Mouse (Mus musculus): ENCODE measurements around the gene 6430531B16Rik. TPM values are rescaled to one million over a fixed set of nuclear protein-coding genes. Genes with fewer than 3 reads are reported as not detected.

Gene 6430531B16Rik
- polyA plus RNA-seq, 1 experiment from 2014 or later, result 0.29 TPM

GRCm38 (mm10) chr7:139967175-139967574 lies 11.4 kb downstream of the 6430531B16Rik start:
- ATAC-seq (replicated peaks; ENCODE audit: insufficient number of reproducible peaks, low FRiP score, low TSS enrichment), result no peak
- no peak overlapping the region for H3K4me3 ChIP-seq (ENCODE audit: low read depth, low read length)
- no peaks in the 10 kb centered on the region for H3K36me3 ChIP-seq (ENCODE audit: control insufficient read depth, insufficient read depth, low read length)
- H3K9ac ChIP-seq (ENCODE audit: low read depth, low read length), result no peak overlapping the region
- no peaks in the 10 kb centered on the region for H3K4me1 ChIP-seq (ENCODE audit: control insufficient read depth, insufficient read depth, low read length)
- 17% methylated on average over 4 of the region's 4 CpGs for WGBS (ENCODE audit: insufficient replicate concordance)
- H3K27me3 ChIP-seq (ENCODE audit: control insufficient read depth, insufficient read depth, low read length), result peaks cover 27% of the 10 kb centered on the region
- H3K4me2 ChIP-seq, result no peak overlapping the region
- H3K27ac ChIP-seq (ENCODE audit: low read depth, low read length), result no peak overlapping the region
- no peaks in the 10 kb centered on the region for H3K9me3 ChIP-seq (replicated peaks; ENCODE audit: control insufficient read depth, low read length)

GRCm38 (mm10) chr7:139963814-139964213 lies 14.7 kb downstream of the 6430531B16Rik start:
- no peak overlapping the region for H3K27ac ChIP-seq (ENCODE audit: low read depth, low read length)
- H3K36me3 ChIP-seq (ENCODE audit: control insufficient read depth, insufficient read depth, low read length), result no peaks in the 10 kb centered on the region
- no peak for ATAC-seq (replicated peaks; ENCODE audit: insufficient number of reproducible peaks, low FRiP score, low TSS enrichment)

GRCm38 (mm10) chr7:139961141-139961540 lies 17.4 kb downstream of the 6430531B16Rik start:
- Histone ChIP-seq H3K4me2 (no peak overlapping the region), H3K36me3 (ENCODE audit: control insufficient read depth, insufficient read depth, low read length) (no peaks in the 10 kb centered on the region), H3K9me3 (replicated peaks; ENCODE audit: control insufficient read depth, low read length) (no peaks in the 10 kb centered on the region), H3K4me1 (ENCODE audit: control insufficient read depth, insufficient read depth, low read length) (peaks cover 9% of the 10 kb centered on the region), H3K9ac (ENCODE audit: low read depth, low read length) (no peak overlapping the region), H3K4me3 (ENCODE audit: low read depth, low read length) (no peak overlapping the region), H3K27me3 (ENCODE audit: control insufficient read depth, insufficient read depth, low read length) (peaks cover 34% of the 10 kb centered on the region), H3K27ac (ENCODE audit: low read depth, low read length) (no peak overlapping the region)
- 82% methylated on average over 10 of the region's 10 CpGs for WGBS (ENCODE audit: insufficient replicate concordance)
- ATAC-seq (replicated peaks; ENCODE audit: insufficient number of reproducible peaks, low FRiP score, low TSS enrichment), result no peak

More at GRCm38 (mm10) chr7:139963814-139964213, 14.7 kb downstream of the 6430531B16Rik start:
- no peaks in the 10 kb centered on the region for H3K9me3 ChIP-seq (replicated peaks; ENCODE audit: control insufficient read depth, low read length)
- 55% methylated on average over 4 of the region's 4 CpGs for WGBS (ENCODE audit: insufficient replicate concordance)
- no peak overlapping the region for H3K4me2 ChIP-seq
- peaks cover 22% of the 10 kb centered on the region for H3K27me3 ChIP-seq (ENCODE audit: control insufficient read depth, insufficient read depth, low read length)
- no peak overlapping the region for H3K4me3 ChIP-seq (ENCODE audit: low read depth, low read length)
- H3K9ac ChIP-seq (ENCODE audit: low read depth, low read length), result no peak overlapping the region
- no peaks in the 10 kb centered on the region for H3K4me1 ChIP-seq (ENCODE audit: control insufficient read depth, insufficient read depth, low read length)

- no peak overlapping the region for H3K9ac ChIP-seq (ENCODE audit: low read depth, low read length)
- 30% methylated on average over 11 of the region's 11 CpGs for WGBS (ENCODE audit: insufficient replicate concordance)
- no peaks in the 10 kb centered on the region for H3K36me3 ChIP-seq (ENCODE audit: control insufficient read depth, insufficient read depth, low read length)
- H3K4me3 ChIP-seq (ENCODE audit: low read depth, low read length), result no peak overlapping the region
- ATAC-seq (replicated peaks; ENCODE audit: insufficient number of reproducible peaks, low FRiP score, low TSS enrichment), result no peak
- no peak overlapping the region for H3K4me2 ChIP-seq
- peaks cover 9% of the 10 kb centered on the region for H3K4me1 ChIP-seq (ENCODE audit: control insufficient read depth, insufficient read depth, low read length)
- H3K9me3 ChIP-seq (replicated peaks; ENCODE audit: control insufficient read depth, low read length), result no peaks in the 10 kb centered on the region
- H3K27me3 ChIP-seq (ENCODE audit: control insufficient read depth, insufficient read depth, low read length), result peaks cover 45% of the 10 kb centered on the region
- H3K27ac ChIP-seq (ENCODE audit: low read depth, low read length), result no peak overlapping the region
Observed at GRCm38 (mm10) chr7:139957958-139958357, 20.6 kb downstream of the 6430531B16Rik start.

GRCm38 (mm10) chr7:139957437-139957836 lies 21.1 kb downstream of the 6430531B16Rik start:
- no peak overlapping the region for H3K4me2 ChIP-seq
- WGBS (ENCODE audit: insufficient replicate concordance), result 36% methylated on average over 11 of the region's 11 CpGs
- no peaks in the 10 kb centered on the region for H3K36me3 ChIP-seq (ENCODE audit: control insufficient read depth, insufficient read depth, low read length)
- H3K27me3 ChIP-seq (ENCODE audit: control insufficient read depth, insufficient read depth, low read length), result peaks cover 45% of the 10 kb centered on the region
- no peaks in the 10 kb centered on the region for H3K9me3 ChIP-seq (replicated peaks; ENCODE audit: control insufficient read depth, low read length)
- ATAC-seq (replicated peaks; ENCODE audit: insufficient number of reproducible peaks, low FRiP score, low TSS enrichment), result no peak
- H3K4me1 ChIP-seq (ENCODE audit: control insufficient read depth, insufficient read depth, low read length), result peaks cover 9% of the 10 kb centered on the region
- H3K9ac ChIP-seq (ENCODE audit: low read depth, low read length), result no peak overlapping the region
- no peak overlapping the region for H3K27ac ChIP-seq (ENCODE audit: low read depth, low read length)
- no peak overlapping the region for H3K4me3 ChIP-seq (ENCODE audit: low read depth, low read length)

- H3K27me3 ChIP-seq (ENCODE audit: control insufficient read depth, insufficient read depth, low read length), result peaks cover 43% of the 10 kb centered on the region
- 66% methylated on average over 3 of the region's 3 CpGs for WGBS (ENCODE audit: insufficient replicate concordance)
- H3K36me3 ChIP-seq (ENCODE audit: control insufficient read depth, insufficient read depth, low read length), result no peaks in the 10 kb centered on the region
Observed at GRCm38 (mm10) chr7:139956658-139957057, 21.9 kb downstream of the 6430531B16Rik start.

GRCm38 (mm10) chr7:139955505-139955904 lies 23.1 kb downstream of the 6430531B16Rik start:
- no peak for ATAC-seq (replicated peaks; ENCODE audit: insufficient number of reproducible peaks, low FRiP score, low TSS enrichment)
- WGBS (ENCODE audit: insufficient replicate concordance), result 79% methylated on average over 4 of the region's 4 CpGs
- H3K27me3 ChIP-seq (ENCODE audit: control insufficient read depth, insufficient read depth, low read length), result peaks cover 37% of the 10 kb centered on the region
- H3K9me3 ChIP-seq (replicated peaks; ENCODE audit: control insufficient read depth, low read length), result no peaks in the 10 kb centered on the region
- no peak overlapping the region for H3K4me2 ChIP-seq
- no peak overlapping the region for H3K9ac ChIP-seq (ENCODE audit: low read depth, low read length)
- H3K36me3 ChIP-seq (ENCODE audit: control insufficient read depth, insufficient read depth, low read length), result no peaks in the 10 kb centered on the region
- H3K4me1 ChIP-seq (ENCODE audit: control insufficient read depth, insufficient read depth, low read length), result peaks cover 9% of the 10 kb centered on the region
- no peak overlapping the region for H3K4me3 ChIP-seq (ENCODE audit: low read depth, low read length)
- H3K27ac ChIP-seq (ENCODE audit: low read depth, low read length), result no peak overlapping the region

More at GRCm38 (mm10) chr7:139956658-139957057, 21.9 kb downstream of the 6430531B16Rik start:
- ATAC-seq (replicated peaks; ENCODE audit: insufficient number of reproducible peaks, low FRiP score, low TSS enrichment), result no peak
- no peaks in the 10 kb centered on the region for H3K9me3 ChIP-seq (replicated peaks; ENCODE audit: control insufficient read depth, low read length)
- H3K4me3 ChIP-seq (ENCODE audit: low read depth, low read length), result no peak overlapping the region
- H3K4me1 ChIP-seq (ENCODE audit: control insufficient read depth, insufficient read depth, low read length), result peaks cover 9% of the 10 kb centered on the region
- no peak overlapping the region for H3K27ac ChIP-seq (ENCODE audit: low read depth, low read length)
- H3K4me2 ChIP-seq, result no peak overlapping the region
- H3K9ac ChIP-seq (ENCODE audit: low read depth, low read length), result no peak overlapping the region

- Histone ChIP-seq H3K4me3 (ENCODE audit: low read depth, low read length) (no peak overlapping the region), H3K4me2 (peak overlapping the region; percentile 93; the same call in 1 of the 2 replicates), H3K27me3 (ENCODE audit: control insufficient read depth, insufficient read depth, low read length) (peaks cover 25% of the 10 kb centered on the region), H3K9ac (ENCODE audit: low read depth, low read length) (no peak overlapping the region), H3K9me3 (replicated peaks; ENCODE audit: control insufficient read depth, low read length) (no peaks in the 10 kb centered on the region), H3K4me1 (ENCODE audit: control insufficient read depth, insufficient read depth, low read length) (peaks cover 2% of the 10 kb centered on the region; the same call in 1 of the 2 replicates), H3K36me3 (ENCODE audit: control insufficient read depth, insufficient read depth, low read length) (no peaks in the 10 kb centered on the region), H3K27ac (ENCODE audit: low read depth, low read length) (no peak overlapping the region)
- no peak for ATAC-seq (replicated peaks; ENCODE audit: insufficient number of reproducible peaks, low FRiP score, low TSS enrichment)
- WGBS (ENCODE audit: insufficient replicate concordance), result 56% methylated on average over 6 of the region's 6 CpGs
Observed at GRCm38 (mm10) chr7:139951991-139952633, 26.4 kb downstream of the 6430531B16Rik start.

- peak overlapping the region; percentile 72 for H3K9ac ChIP-seq (ENCODE audit: low read depth, low read length)
- 3% methylated on average over 16 of the region's 16 CpGs for WGBS (ENCODE audit: insufficient replicate concordance)
- ATAC-seq (replicated peaks; ENCODE audit: insufficient number of reproducible peaks, low FRiP score, low TSS enrichment), result no peak
- H3K27ac ChIP-seq (ENCODE audit: low read depth, low read length), result no peak overlapping the region
- peak overlapping the region; percentile 61 for H3K4me3 ChIP-seq (ENCODE audit: low read depth, low read length)
- H3K9me3 ChIP-seq (replicated peaks; ENCODE audit: control insufficient read depth, low read length), result no peaks in the 10 kb centered on the region
- peaks cover 2% of the 10 kb centered on the region; the same call in 1 of the 2 replicates for H3K4me1 ChIP-seq (ENCODE audit: control insufficient read depth, insufficient read depth, low read length)
- H3K4me2 ChIP-seq, result peak overlapping the region; percentile 93
- no peaks in the 10 kb centered on the region for H3K36me3 ChIP-seq (ENCODE audit: control insufficient read depth, insufficient read depth, low read length)
- H3K27me3 ChIP-seq (ENCODE audit: control insufficient read depth, insufficient read depth, low read length), result peaks cover 24% of the 10 kb centered on the region
Observed at GRCm38 (mm10) chr7:139951079-139951478, 27.5 kb downstream of the 6430531B16Rik start.

Measured in heart, embryonic 11.5 days (tissue).